Mouse (Mus musculus) liver, adult 2 months (tissue): ENCODE measurements around the gene Gm42906. TPM values are rescaled to one million over a fixed set of nuclear protein-coding genes. Genes with fewer than 3 reads are reported as not detected.

Experiments
- DNase-seq: peaks from one replicate; pipeline ENCODE4 v3.0.0-alpha.2; 2011; ENCODE audit warnings: low read depth, low spot score; ENCODE audit errors: extremely low read depth
- H3K27ac ChIP-seq: fragments of 200-500 bp; replicated peaks from 2 replicates; pipeline ENCODE4 v1.5.1; 2012; ENCODE audit warnings: low read depth, mild to moderate bottlenecking, control low read depth, inconsistent platforms, low read length; ENCODE audit not compliant: insufficient read depth
- H3K27me3 ChIP-seq: fragments of 200-500 bp; 2 replicates; pipeline ENCODE4 v1.6.1; 2012; ENCODE audit warnings: mild to moderate bottlenecking, moderate library complexity, low read length, inconsistent platforms; ENCODE audit not compliant: control insufficient read depth, insufficient read depth
- H3K36me3 ChIP-seq: fragments of 200-500 bp; 2 replicates; pipeline ENCODE4 v1.6.1; 2012; ENCODE audit warnings: low read length, inconsistent platforms; ENCODE audit not compliant: control insufficient read depth, insufficient read depth
- H3K4me1 ChIP-seq: fragments of 200-500 bp; 2 replicates; pipeline ENCODE4 v1.6.1; 2011; ENCODE audit warnings: low read length; ENCODE audit not compliant: control insufficient read depth, insufficient read depth
- H3K4me3 ChIP-seq: fragments of 200-500 bp; 2 replicates; pipeline ENCODE4 v1.5.1; 2011; ENCODE audit warnings: low read depth, mild to moderate bottlenecking, control low read depth, low read length, moderate library complexity; ENCODE audit not compliant: insufficient read depth
- H3K79me2 ChIP-seq: fragments of 200-500 bp; 2 replicates; pipeline ENCODE4 v1.6.1; 2012; ENCODE audit warnings: inconsistent platforms, mild to moderate bottlenecking, low read length, moderate library complexity; ENCODE audit not compliant: control insufficient read depth, insufficient read depth
- H3K9ac ChIP-seq: fragments of 200-500 bp; 2 replicates; pipeline ENCODE4 v1.6.1; 2012; ENCODE audit warnings: low read depth, mild to moderate bottlenecking, control low read depth, inconsistent platforms, low read length
- CTCF ChIP-seq: fragments of 200-500 bp; IDR thresholded peaks from 2 replicates; pipeline ENCODE4 v1.5.1; 2011; ENCODE audit warnings: low read depth, low read length, control low read depth
- POLR2A ChIP-seq: fragments of 200-500 bp; IDR thresholded peaks from 2 replicates; pipeline ENCODE4 v1.6.1; 2011; ENCODE audit warnings: low read length, control low read depth; ENCODE audit not compliant: insufficient read depth; ENCODE audit errors: extremely low read depth
- WGBS: fragments of 180-500 bp; shearing (Covaris S2); methylation state at CpG from one replicate; pipeline ENCODE4 v1.1.7; 2018; 5-methylcytosine and 5-hydroxymethylcytosine counted together
- polyA plus RNA-seq: library from polyadenylated mRNA; depleted of rRNA; stranded (reverse); fragments of >200 nt; gene quantifications from 2 replicates; pipeline ENCODE4 v1.2.3, GENCODE M21; 2012
- total RNA-seq: library from RNA; depleted of rRNA; stranded (reverse); fragments of >200 nt; gene quantifications from 2 replicates; pipeline ENCODE4 v1.2.3, GENCODE M21; 2014

Gm42906 gene
- total and polyA plus RNA-seq, 2 experiments = not detected

- 84% methylated on average over 2 of the region's 2 CpGs for WGBS
- 0 out of 2 replicates have a peak overlapping the region, but pooled peaks have one; percentile 16 for H3K27ac ChIP-seq
Observed at GRCm38 (mm10) chr5:151210060-151210459, 217.9 kb downstream of the Gm42906 start.

DNA sequence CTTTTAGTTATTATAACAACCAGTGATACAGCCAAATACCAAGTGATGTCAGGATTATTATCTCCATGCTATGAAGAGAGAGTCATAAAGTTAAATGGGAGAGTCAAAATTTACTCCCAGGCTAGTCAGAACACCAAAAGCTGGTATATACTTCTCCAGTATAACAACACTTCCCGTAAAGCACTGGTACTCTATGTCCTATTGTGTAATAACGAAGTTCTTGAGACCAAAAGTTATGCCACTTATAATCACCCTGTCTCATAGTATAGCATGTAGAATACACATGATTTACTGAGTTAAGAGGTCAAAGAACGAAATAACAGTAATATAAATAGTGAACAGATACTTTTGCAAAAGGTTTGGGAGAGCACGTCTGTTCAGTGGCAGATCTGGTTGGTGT, 222.9 kb downstream of the Gm42906 start:
- H3K79me2 ChIP-seq = no peaks in the 10 kb centered on the region
- 92% methylated on average over 4 of the region's 4 CpGs for WGBS
- no peak overlapping the region for H3K4me3 ChIP-seq
- no peak overlapping the region for H3K27ac ChIP-seq
- no peak overlapping the region for H3K9ac ChIP-seq
- no peaks in the 10 kb centered on the region for H3K4me1 ChIP-seq
- TF ChIP-seq CTCF = no peak
- TF ChIP-seq POLR2A = no peak
- H3K36me3 ChIP-seq = no peaks in the 10 kb centered on the region
- no peak for DNase-seq
- no peaks in the 10 kb centered on the region for H3K27me3 ChIP-seq

More at GRCm38 (mm10) chr5:151210060-151210459, 217.9 kb downstream of the Gm42906 start:
- Histone ChIP-seq H3K4me3 (no peak overlapping the region), H3K36me3 (no peaks in the 10 kb centered on the region), H3K9ac (no peak overlapping the region), H3K27me3 (no peaks in the 10 kb centered on the region), H3K4me1 (no peaks in the 10 kb centered on the region), H3K79me2 (no peaks in the 10 kb centered on the region)
- TF ChIP-seq CTCF (no peak), POLR2A (no peak)
- no peak for DNase-seq

DNA sequence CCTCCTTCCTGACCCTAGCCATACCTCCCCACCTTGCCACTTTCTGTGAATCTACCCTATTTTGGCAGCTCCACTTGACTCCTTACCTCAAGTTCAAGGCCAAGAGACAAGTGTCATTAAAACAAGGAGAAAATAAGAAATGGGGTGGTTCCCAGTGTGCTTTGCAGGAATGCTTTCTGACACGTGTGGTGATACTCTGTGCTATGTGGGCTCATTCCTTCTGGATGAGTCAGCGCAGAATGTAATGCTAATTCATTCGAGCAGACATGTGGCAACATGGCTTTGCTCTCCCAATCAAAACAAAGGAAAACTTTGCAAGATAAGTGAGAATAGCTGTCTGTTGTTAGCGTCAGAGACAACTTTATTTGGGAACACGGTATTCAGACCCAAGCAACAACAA, 225.0 kb downstream of the Gm42906 start:
- Histone ChIP-seq H3K27ac (no peak overlapping the region), H3K36me3 (no peaks in the 10 kb centered on the region), H3K27me3 (no peaks in the 10 kb centered on the region), H3K4me1 (no peaks in the 10 kb centered on the region), H3K4me3 (no peak overlapping the region), H3K79me2 (no peaks in the 10 kb centered on the region; the same call in 1 of the 2 replicates), H3K9ac (no peak overlapping the region)
- 78% methylated on average over 5 of the region's 5 CpGs for WGBS
- TF ChIP-seq CTCF (no peak), POLR2A (no peak)
- DNase-seq = no peak

GRCm38 (mm10) chr5:151201220-151201619, 226.7 kb downstream of the Gm42906 start:
- H3K36me3 ChIP-seq = no peaks in the 10 kb centered on the region
- H3K4me3 ChIP-seq = no peak overlapping the region
- no peaks in the 10 kb centered on the region for H3K27me3 ChIP-seq
- no peak for DNase-seq
- no peaks in the 10 kb centered on the region; the same call in 1 of the 2 replicates for H3K79me2 ChIP-seq
- no peaks in the 10 kb centered on the region for H3K4me1 ChIP-seq
- no peak overlapping the region for H3K9ac ChIP-seq
- no peak for TF ChIP-seq CTCF
- TF ChIP-seq POLR2A = no peak
- WGBS = 93% methylated on average over 3 of the region's 3 CpGs
- H3K27ac ChIP-seq = no peak overlapping the region

GRCm38 (mm10) chr5:151199235-151199634, 228.7 kb downstream of the Gm42906 start:
- Histone ChIP-seq H3K27ac (no peak overlapping the region), H3K36me3 (no peaks in the 10 kb centered on the region), H3K9ac (no peak overlapping the region), H3K4me3 (no peak overlapping the region), H3K79me2 (no peaks in the 10 kb centered on the region; the same call in 1 of the 2 replicates), H3K4me1 (peaks cover 8% of the 10 kb centered on the region), H3K27me3 (no peaks in the 10 kb centered on the region)
- no peak for DNase-seq
- no peak for TF ChIP-seq CTCF
- no peak for TF ChIP-seq POLR2A
- 88% methylated on average over 3 of the region's 3 CpGs for WGBS

GRCm38 (mm10) chr5:151196603-151197272, 231.2 kb downstream of the Gm42906 start:
- peaks cover 3% of the 10 kb centered on the region; the same call in 1 of the 2 replicates for H3K79me2 ChIP-seq
- H3K4me3 ChIP-seq = no peak overlapping the region
- no peaks in the 10 kb centered on the region for H3K27me3 ChIP-seq
- peak; percentile 77 for DNase-seq
- H3K4me1 ChIP-seq = peaks cover 8% of the 10 kb centered on the region
- 57% methylated on average over 13 of the region's 13 CpGs for WGBS
- H3K9ac ChIP-seq = no peak overlapping the region
- no peaks in the 10 kb centered on the region for H3K36me3 ChIP-seq
- TF ChIP-seq POLR2A (no peak), CTCF (no peak)
- H3K27ac ChIP-seq = no peak overlapping the region
